Mouse (Mus musculus): Measurements from ENCODE around the gene Rnf26.
"Not testable (repeated sequence)": the region's sequence is repeated elsewhere in the genome, so short reads cannot be mapped to it uniquely, and the experiment has no call there.

The Rnf26 gene

GRCm38 (mm10) chr9:44125546-44126428 lies 12.5 kb upstream of the Rnf26 start:
- peak; percentile 88 for DNase-seq (ENCODE audit: low read depth, low spot score)

- no peak for DNase-seq (ENCODE audit: low read depth, low spot score)
Measured at GRCm38 (mm10) chr9:44125026-44125425, 11.7 kb upstream of the Rnf26 start.

GRCm38 (mm10) chr9:44124317-44124716 lies 11.0 kb upstream of the Rnf26 start:
- no peak for DNase-seq (ENCODE audit: low read depth, low spot score)

- no peak for DNase-seq (ENCODE audit: low read depth, low spot score)
Measured at GRCm38 (mm10) chr9:44119948-44120465, 6.7 kb upstream of the Rnf26 start.

GRCm38 (mm10) chr9:44119011-44119410 lies 5.7 kb upstream of the Rnf26 start:
- DNase-seq (ENCODE audit: low read depth, low spot score), result no peak

GRCm38 (mm10) chr9:44116182-44116581 lies 2.9 kb upstream of the Rnf26 start:
- DNase-seq (ENCODE audit: low read depth, low spot score), result no peak

- DNase-seq (ENCODE audit: low read depth, low spot score), result no peak
Measured at GRCm38 (mm10) chr9:44115599-44115998, 2.3 kb upstream of the Rnf26 start.

GRCm38 (mm10) chr9:44114453-44114852 lies 1.1 kb upstream of the Rnf26 start:
- DNase-seq (ENCODE audit: low read depth, low spot score), result no peak

- not testable (repeated sequence) for DNase-seq (ENCODE audit: low read depth, low spot score)
Measured at GRCm38 (mm10) chr9:44111909-44112308, 1.4 kb downstream of the Rnf26 start.

GRCm38 (mm10) chr9:44109360-44110095 lies 3.8 kb downstream of the Rnf26 start:
- DNase-seq (ENCODE audit: low read depth, low spot score), result peak; percentile 81

GRCm38 (mm10) chr9:44108269-44109055 lies 4.9 kb downstream of the Rnf26 start:
- DNase-seq (ENCODE audit: low read depth, low spot score), result no peak

- DNase-seq (ENCODE audit: low read depth, low spot score), result no peak
Measured at GRCm38 (mm10) chr9:44107557-44108179, 5.6 kb downstream of the Rnf26 start.

- no peak for DNase-seq (ENCODE audit: low read depth, low spot score)
Measured at GRCm38 (mm10) chr9:44107110-44107509, 6.2 kb downstream of the Rnf26 start, which contains the start of gene C1qtnf5. Gene C1qtnf5 (plus strand): TSS chr9:44107245.

- no peak for DNase-seq (ENCODE audit: low read depth, low spot score)
Measured at GRCm38 (mm10) chr9:44106596-44106995, 6.7 kb downstream of the Rnf26 start.

GRCm38 (mm10) chr9:44106182-44106581 lies 7.1 kb downstream of the Rnf26 start:
- no peak for DNase-seq (ENCODE audit: low read depth, low spot score)

GRCm38 (mm10) chr9:44105781-44106180 lies 7.5 kb downstream of the Rnf26 start:
- no peak for DNase-seq (ENCODE audit: low read depth, low spot score)

- no peak for DNase-seq (ENCODE audit: low read depth, low spot score)
Measured at GRCm38 (mm10) chr9:44104881-44105280, 8.4 kb downstream of the Rnf26 start.

GRCm38 (mm10) chr9:44101490-44101889 lies 11.8 kb downstream of the Rnf26 start, which contains the start of gene Mfrp:
Gene Mfrp (plus strand): TSS chr9:44101729.
- DNase-seq (ENCODE audit: low read depth, low spot score), result no peak

- no peak for DNase-seq (ENCODE audit: low read depth, low spot score)
Measured at GRCm38 (mm10) chr9:44096536-44096935, 16.8 kb downstream of the Rnf26 start.

- DNase-seq (ENCODE audit: low read depth, low spot score), result no peak
Measured at GRCm38 (mm10) chr9:44095781-44096180, 17.5 kb downstream of the Rnf26 start.

GRCm38 (mm10) chr9:44094737-44095136 lies 18.6 kb downstream of the Rnf26 start:
- DNase-seq (ENCODE audit: low read depth, low spot score), result no peak

Measured in forelimb bud, embryonic 11.5 days (tissue).